Comparison of ENCODE assay signal across 23 mouse cellular contexts in the genomic region with DNA sequence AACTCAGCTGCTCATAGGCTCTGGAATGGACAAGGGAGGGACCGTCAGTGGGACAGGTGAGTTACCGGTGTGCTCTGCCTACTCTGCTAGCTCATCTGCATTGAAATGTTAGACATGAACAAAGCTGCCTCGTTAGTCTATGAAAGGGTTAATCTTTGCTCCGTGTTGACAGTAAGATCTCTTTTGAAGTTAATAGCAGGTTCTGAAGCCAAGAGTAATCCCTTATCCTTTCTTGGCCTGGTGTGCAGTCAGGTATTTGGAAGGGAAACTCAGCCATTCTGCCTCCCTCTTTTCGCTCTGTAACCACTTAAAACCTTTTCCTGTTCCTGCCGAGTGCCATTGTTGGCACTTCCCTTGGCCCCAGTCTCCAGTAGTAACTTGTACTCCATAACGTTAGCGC. TPM values are rescaled to one million over a fixed set of nuclear protein-coding genes. Genes with fewer than 3 reads are reported as not detected.
A peak's percentile ranks its signal among the peaks of the same experiment; 100 is the strongest.
DNase-seq lines count a peak whose midpoint lies in the region; ATAC-seq and TF ChIP-seq lines count a peak whose summit lies in the region.
"Had no signal": no experiment of that assay in that cellular context is flagged by ENCODE, and none has a peak within 500 bp of the region (broad histone marks: within the 10 kb centered on the region; RNA-seq: fewer than 3 reads in every experiment).

No protein-coding gene starts in this region.

- TF ChIP-seq CTCF in thymus, adult 2 months (IDR thresholded peaks at IDR 0.05; ENCODE audit: borderline replicate concordance, control insufficient read depth, extremely low read depth, insufficient read depth, low read length, poor library complexity) = no peak

- H3K9ac ChIP-seq in forebrain, embryonic 13.5 days = no peak overlapping the region
- H3K9ac ChIP-seq in forebrain, embryonic 11.5 days (ENCODE audit: low read length) = no peak overlapping the region
- no peak overlapping the region for H3K9ac ChIP-seq in kidney, embryonic 16.5 days (replicated peaks; ENCODE audit: low read length)
- H3K9ac ChIP-seq in embryonic facial prominence, embryonic 11.5 days (replicated peaks; ENCODE audit: low read length) = no peak overlapping the region
- H3K9ac ChIP-seq in stomach, embryonic 15.5 days = no peak overlapping the region
- H3K9ac ChIP-seq: heart, embryonic 12.5 days; hindbrain, embryonic 15.5 days; intestine, embryonic 15.5 days had no signal

- no peak overlapping the region for H3K4me3 ChIP-seq in forebrain, embryonic 13.5 days
- H3K4me3 ChIP-seq in forebrain, embryonic 11.5 days (ENCODE audit: low read depth, low read length) = no peak overlapping the region
- H3K4me3 ChIP-seq in kidney, embryonic 16.5 days (ENCODE audit: low read length) = no peak overlapping the region
- no peak overlapping the region for H3K4me3 ChIP-seq in embryonic facial prominence, embryonic 11.5 days (ENCODE audit: low read depth, low read length)
- H3K4me3 ChIP-seq in stomach, embryonic 15.5 days (replicated peaks) = no peak overlapping the region
- no peak overlapping the region for H3K4me3 ChIP-seq in thymus, adult 2 months (ENCODE audit: control insufficient read depth, insufficient read depth, low read length)
- H3K4me3 ChIP-seq: heart, embryonic 12.5 days; hindbrain, embryonic 15.5 days; intestine, embryonic 15.5 days had no signal

- no peaks in the 10 kb centered on the region for H3K9me3 ChIP-seq in forebrain, embryonic 13.5 days (replicated peaks)
- no peaks in the 10 kb centered on the region for H3K9me3 ChIP-seq in forebrain, embryonic 11.5 days (ENCODE audit: control insufficient read depth, low read length)
- no peaks in the 10 kb centered on the region for H3K9me3 ChIP-seq in kidney, embryonic 16.5 days (ENCODE audit: low read length)
- no peaks in the 10 kb centered on the region for H3K9me3 ChIP-seq in embryonic facial prominence, embryonic 11.5 days (replicated peaks; ENCODE audit: control insufficient read depth, low read length)
- H3K9me3 ChIP-seq in stomach, embryonic 15.5 days = no peaks in the 10 kb centered on the region
- H3K9me3 ChIP-seq: heart, embryonic 12.5 days; hindbrain, embryonic 15.5 days; intestine, embryonic 15.5 days had no signal

- 45% methylated on average over 8 of the region's 8 CpGs for WGBS in forebrain, embryonic 13.5 days
- WGBS in forebrain, embryonic 11.5 days = 62% methylated on average over 8 of the region's 8 CpGs
- WGBS in kidney, embryonic 16.5 days = 63% methylated on average over 8 of the region's 8 CpGs
- 65% methylated on average over 8 of the region's 8 CpGs for WGBS in embryonic facial prominence, embryonic 11.5 days
- WGBS in stomach, embryonic 15.5 days = 61% methylated on average over 8 of the region's 8 CpGs
- 75% methylated on average over 8 of the region's 8 CpGs for WGBS in thymus, adult 2 months

- no peak for ATAC-seq in forebrain, embryonic 13.5 days
- no peak for ATAC-seq in forebrain, embryonic 11.5 days (replicated peaks; ENCODE audit: low FRiP score)
- ATAC-seq in kidney, embryonic 16.5 days (ENCODE audit: low FRiP score, low TSS enrichment) = no peak
- no peak for ATAC-seq in embryonic facial prominence, embryonic 11.5 days (replicated peaks; ENCODE audit: insufficient number of reproducible peaks, low FRiP score, low TSS enrichment, low read depth)
- no peak for ATAC-seq in stomach, embryonic 15.5 days (ENCODE audit: insufficient read depth, low FRiP score, low read depth)
- ATAC-seq: CD4-positive, CD25-positive, alpha-beta regulatory T cell, adult 4 months; forebrain, embryonic 14.5 days; intestine, embryonic 15.5 days; midbrain, embryonic 16.5 days; Patski had no signal

- DNase-seq in forebrain, embryonic 11.5 days (ENCODE audit: low spot score) = no peak
- no peak for DNase-seq in kidney, adult 9 months
- DNase-seq in embryonic facial prominence, embryonic 11.5 days (ENCODE audit: low spot score) = no peak
- DNase-seq in thymus, adult 2 months = no peak
- DNase-seq in frontal cortex, adult 2 months (ENCODE audit: extremely low spot score in 1 of 2, low spot score in 1 of 2) = no peak
- DNase-seq: adrenal gland, adult 8-10 months; cerebellum, postnatal 10 days; gastrocnemius, postnatal 25 days; heart, postnatal 4 days; kidney, postnatal 10 days; layer of hippocampus, adult 9-11 months; thymus, postnatal 25 days had no signal

- peaks cover 12% of the 10 kb centered on the region for H3K4me1 ChIP-seq in forebrain, embryonic 13.5 days
- no peaks in the 10 kb centered on the region for H3K4me1 ChIP-seq in forebrain, embryonic 11.5 days (replicated peaks; ENCODE audit: control insufficient read depth, insufficient read depth, low read length)
- H3K4me1 ChIP-seq in kidney, embryonic 16.5 days (ENCODE audit: insufficient read depth, low read length) = peaks cover 8% of the 10 kb centered on the region; the same call in 1 of the 2 replicates
- H3K4me1 ChIP-seq in embryonic facial prominence, embryonic 11.5 days (ENCODE audit: control insufficient read depth, insufficient read depth, low read length) = no peaks in the 10 kb centered on the region
- peaks cover 3% of the 10 kb centered on the region; the same call in 1 of the 2 replicates for H3K4me1 ChIP-seq in stomach, embryonic 15.5 days
- H3K4me1 ChIP-seq in thymus, adult 2 months (replicated peaks; ENCODE audit: control insufficient read depth, insufficient read depth, low read length) = peaks cover 8% of the 10 kb centered on the region

- H3K27me3 ChIP-seq in forebrain, embryonic 13.5 days = no peaks in the 10 kb centered on the region
- H3K27me3 ChIP-seq in forebrain, embryonic 11.5 days (ENCODE audit: control insufficient read depth, insufficient read depth, low read length) = no peaks in the 10 kb centered on the region
- H3K27me3 ChIP-seq in kidney, embryonic 16.5 days (ENCODE audit: insufficient read depth, low read length) = no peaks in the 10 kb centered on the region
- no peaks in the 10 kb centered on the region for H3K27me3 ChIP-seq in embryonic facial prominence, embryonic 11.5 days (ENCODE audit: control insufficient read depth, insufficient read depth, low read length)
- no peaks in the 10 kb centered on the region for H3K27me3 ChIP-seq in stomach, embryonic 15.5 days (replicated peaks)
- H3K27me3 ChIP-seq in thymus, adult 2 months (ENCODE audit: control insufficient read depth, insufficient read depth, low read length) = no peaks in the 10 kb centered on the region
- H3K27me3 ChIP-seq: heart, embryonic 12.5 days; hindbrain, embryonic 15.5 days; intestine, embryonic 15.5 days; Patski had no signal

- H3K27ac ChIP-seq in forebrain, embryonic 13.5 days = peak overlapping the region; percentile 25; the same call in 1 of the 2 replicates
- H3K27ac ChIP-seq in forebrain, embryonic 11.5 days (ENCODE audit: low read depth, low read length) = no peak overlapping the region
- H3K27ac ChIP-seq in kidney, embryonic 16.5 days (ENCODE audit: low read length) = 0 out of 2 replicates have a peak overlapping the region, but pooled peaks have one; percentile 29
- 0 out of 2 replicates have a peak overlapping the region, but pooled peaks have one; percentile 47 for H3K27ac ChIP-seq in embryonic facial prominence, embryonic 11.5 days (replicated peaks; ENCODE audit: low read depth, low read length)
- peak overlapping the region; percentile 65; the same call in 1 of the 2 replicates for H3K27ac ChIP-seq in stomach, embryonic 15.5 days
- H3K27ac ChIP-seq in thymus, adult 2 months (ENCODE audit: control insufficient read depth, insufficient read depth, low read length) = no peak overlapping the region
- H3K27ac ChIP-seq: hindbrain, embryonic 15.5 days; intestine, embryonic 15.5 days had no signal

- no peak for TF ChIP-seq POLR2A in thymus, adult 2 months (IDR thresholded peaks at IDR 0.05; ENCODE audit: control insufficient read depth, extremely low read depth, insufficient read depth, low read length, poor library complexity)

- H3K36me3 ChIP-seq in forebrain, embryonic 13.5 days (ENCODE audit: poor library complexity, severe bottlenecking) = peaks cover 5% of the 10 kb centered on the region; the same call in 1 of the 2 replicates
- H3K36me3 ChIP-seq in forebrain, embryonic 11.5 days (ENCODE audit: control insufficient read depth, insufficient read depth, low read length) = no peaks in the 10 kb centered on the region
- peaks cover 8% of the 10 kb centered on the region for H3K36me3 ChIP-seq in kidney, embryonic 16.5 days (ENCODE audit: insufficient read depth, low read length)
- no peaks in the 10 kb centered on the region for H3K36me3 ChIP-seq in embryonic facial prominence, embryonic 11.5 days (replicated peaks; ENCODE audit: control insufficient read depth, insufficient read depth, low read depth, low read length)
- peaks cover 8% of the 10 kb centered on the region for H3K36me3 ChIP-seq in stomach, embryonic 15.5 days
- no peaks in the 10 kb centered on the region for H3K36me3 ChIP-seq in thymus, adult 2 months (ENCODE audit: control insufficient read depth, insufficient read depth, low read length)
- H3K36me3 ChIP-seq: hindbrain, embryonic 15.5 days had no signal

- no peak overlapping the region for H3K4me2 ChIP-seq in forebrain, embryonic 13.5 days
- H3K4me2 ChIP-seq in forebrain, embryonic 11.5 days (ENCODE audit: low read depth, low read length, severe bottlenecking) = no peak overlapping the region
- H3K4me2 ChIP-seq in kidney, embryonic 16.5 days (replicated peaks; ENCODE audit: low read depth, low read length) = no peak overlapping the region
- H3K4me2 ChIP-seq in embryonic facial prominence, embryonic 11.5 days (ENCODE audit: low read depth, low read length) = no peak overlapping the region
- H3K4me2 ChIP-seq in stomach, embryonic 15.5 days = no peak overlapping the region
- H3K4me2 ChIP-seq: heart, embryonic 12.5 days; hindbrain, embryonic 15.5 days; intestine, embryonic 15.5 days; liver, embryonic 11.5 days had no signal

RNA-seq across cellular contexts. Expression of gene Tango6, which starts 38.1 kb away (rescaled TPM):
- 6.0 and 7.3 TPM in 2 replicates for polyA plus RNA-seq in forebrain, embryonic 13.5 days (2015; fragmentation: Nextera tagmentation; extraction: Ambion mirVana)
- 10.6 and 12.4 TPM in 2 replicates for polyA plus RNA-seq in forebrain, embryonic 11.5 days (2014; fragmentation: Nextera tagmentation; extraction: Ambion mirVana)
- polyA plus RNA-seq in kidney, embryonic 16.5 days (2015; fragmentation: Nextera tagmentation; extraction: Ambion mirVana) = 13.3 and 14.7 TPM in 2 replicates
- polyA plus RNA-seq in embryonic facial prominence, embryonic 11.5 days (2014; fragmentation: Nextera tagmentation; extraction: Ambion mirVana) = 6.7 and 6.9 TPM in 2 replicates
- 7.8 and 9.5 TPM in 2 replicates for polyA plus RNA-seq in stomach, embryonic 15.5 days (2015; fragmentation: Nextera tagmentation; extraction: Ambion mirVana)
- 6.4 and 6.9 TPM in 2 replicates for polyA plus RNA-seq in thymus, adult 2 months (2012; rRNA removed)
- 2.5 and 2.9 TPM in 2 replicates for polyA plus RNA-seq in frontal cortex, adult 2 months (2012; rRNA removed)

Comparison
In these comparisons a context has a peak if more than half of its experiments do, and no peak if none do; other contexts are left out.
1. H3K27ac ChIP-seq: peak in forebrain, embryonic 13.5 days (single experiment), kidney, embryonic 16.5 days (single experiment), embryonic facial prominence, embryonic 11.5 days (single experiment) and stomach, embryonic 15.5 days (single experiment); none in forebrain, embryonic 11.5 days (single experiment) and thymus, adult 2 months (single experiment).